Mouse (Mus musculus): Measurements from ENCODE around the gene Dgkh.

Dgkh gene

DNA sequence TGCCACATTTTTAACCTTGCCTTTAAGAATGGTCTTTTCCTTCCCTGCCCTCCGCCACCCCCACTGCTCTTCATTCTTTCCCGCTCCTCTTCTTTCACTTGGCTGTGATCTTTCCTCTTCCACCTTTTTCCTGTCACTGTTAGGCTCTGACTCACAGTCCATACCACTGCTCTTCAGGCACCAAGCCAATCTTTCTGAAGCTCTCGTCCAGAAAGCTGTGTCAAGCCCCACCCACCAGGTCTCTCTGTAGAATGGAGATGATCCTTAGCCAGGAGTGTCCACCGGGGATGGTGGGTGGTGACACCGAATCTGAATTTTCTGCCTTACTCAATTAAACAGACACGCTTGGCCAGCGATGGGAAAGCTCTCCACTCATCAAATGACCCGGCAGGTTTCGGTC, 58.0 kb downstream of the Dgkh start:
- DNase-seq (ENCODE audit: low spot score), result no peak

DNA sequence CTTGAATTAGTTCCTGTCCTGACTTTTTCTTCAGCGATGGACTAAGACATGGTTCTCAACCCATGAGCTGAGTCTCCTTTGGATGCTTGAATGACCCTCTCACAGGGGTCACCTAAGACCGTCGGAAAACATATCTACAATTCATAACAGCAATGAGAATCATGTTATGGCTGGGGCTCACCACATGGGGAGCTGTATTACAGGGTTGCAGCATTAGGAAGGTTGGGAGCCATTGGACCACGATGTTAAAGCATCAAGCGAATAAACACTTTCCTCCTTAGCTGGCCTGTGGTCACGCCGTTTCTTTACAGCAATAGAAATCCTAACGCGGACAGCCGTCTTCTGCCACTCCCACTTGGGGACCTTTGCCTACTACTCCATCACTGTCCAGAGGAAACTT, 62.6 kb downstream of the Dgkh start:
- no peak for DNase-seq (ENCODE audit: low spot score)

DNA sequence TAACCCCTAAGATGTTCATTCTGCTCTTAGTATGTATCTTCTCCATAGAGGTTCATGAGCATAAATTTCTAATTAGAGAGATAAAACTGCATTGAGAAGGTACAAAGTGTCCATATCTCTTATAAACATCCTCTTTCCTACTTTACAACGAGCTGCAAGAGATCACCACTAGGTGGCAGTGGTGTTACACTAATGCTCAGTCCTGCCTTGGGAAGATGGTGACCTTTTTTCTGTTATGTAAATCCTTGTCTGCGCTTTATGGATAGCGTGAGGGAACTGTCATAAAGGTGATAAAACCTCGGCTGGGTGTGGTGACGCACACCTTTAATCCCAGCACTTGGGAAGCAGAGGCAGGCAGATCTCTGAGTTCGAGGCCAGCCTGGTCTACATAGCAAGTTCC, 64.3 kb downstream of the Dgkh start:
- DNase-seq (ENCODE audit: low spot score), result peak; percentile 70

DNA sequence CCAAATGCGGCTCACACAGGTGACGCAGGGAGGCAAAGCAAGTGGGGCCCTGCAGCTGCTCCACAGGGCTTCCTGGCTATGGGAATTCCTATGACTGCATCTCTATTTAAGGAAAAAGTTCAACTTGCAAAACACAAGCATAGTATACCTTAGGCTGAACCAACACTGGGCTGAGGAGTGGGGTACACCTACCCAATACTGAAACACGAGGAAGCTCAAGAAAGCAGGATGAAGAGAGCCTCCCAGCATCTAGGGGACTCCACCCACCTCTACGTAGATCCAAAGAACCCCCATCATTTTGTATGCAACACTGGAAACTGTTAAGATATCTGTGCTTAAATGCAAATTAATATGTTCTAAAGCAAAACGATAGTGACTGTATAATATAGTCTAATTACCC, 64.8 kb downstream of the Dgkh start:
- no peak for DNase-seq (ENCODE audit: low spot score)

DNA sequence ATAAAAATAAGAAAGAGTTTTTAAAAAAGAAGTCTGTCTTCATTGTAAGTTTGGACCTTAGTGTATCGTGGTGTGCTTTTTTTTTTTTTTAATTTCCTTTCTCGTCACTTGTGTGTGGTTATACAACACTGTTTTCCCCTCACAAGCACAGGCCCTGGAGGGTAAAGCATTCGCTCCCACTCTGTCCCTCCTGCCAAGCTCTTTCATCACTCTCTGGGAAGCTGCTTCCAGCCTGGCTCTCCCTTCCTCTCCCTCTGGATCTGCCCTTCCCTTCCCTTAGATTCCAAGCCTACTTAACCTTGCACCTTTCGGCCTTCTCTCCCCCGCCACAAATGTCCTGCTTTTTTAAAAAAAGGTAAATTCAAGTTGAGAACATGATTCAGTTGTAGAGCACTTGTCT, 69.9 kb downstream of the Dgkh start:
- no peak for DNase-seq (ENCODE audit: low spot score)

DNA sequence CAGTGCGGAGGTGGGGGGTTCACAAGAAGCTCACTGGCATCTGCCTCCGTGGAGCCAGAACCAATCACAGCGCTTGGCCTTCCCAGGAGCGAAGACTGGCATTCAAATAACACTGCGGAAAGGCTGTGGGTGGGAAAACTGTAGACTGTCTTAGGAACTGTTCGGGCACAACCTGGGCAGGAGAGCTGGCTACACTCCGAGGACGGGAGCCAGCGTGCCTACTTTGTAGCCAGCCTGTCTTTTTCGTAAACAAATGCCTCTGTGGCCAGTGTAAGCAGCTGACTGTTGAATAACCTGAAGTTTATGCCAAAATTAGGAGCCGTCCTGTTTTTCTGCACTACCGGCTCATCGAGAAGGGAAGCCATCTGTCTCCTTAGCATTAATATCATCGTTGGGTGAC, 71.1 kb downstream of the Dgkh start:
- no peak for DNase-seq (ENCODE audit: low spot score)

DNA sequence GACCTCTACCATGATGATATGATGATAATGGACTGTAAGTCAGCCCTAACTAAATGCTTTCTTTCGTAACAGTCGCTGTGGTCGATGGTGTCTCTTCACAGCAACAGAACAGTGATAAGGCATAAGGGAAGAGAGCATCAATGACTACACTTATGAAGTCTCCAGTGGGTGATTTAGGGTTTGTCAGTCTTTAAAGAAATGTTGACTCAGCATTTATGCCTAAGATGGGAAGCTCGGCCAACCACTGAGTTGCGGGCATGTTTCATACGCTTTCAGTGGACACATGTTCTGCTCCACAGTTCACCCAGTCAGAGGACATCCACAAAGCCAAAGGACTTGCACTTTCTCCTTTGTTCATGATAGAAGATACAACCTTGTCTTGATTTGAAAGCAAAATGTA, 73.9 kb downstream of the Dgkh start:
- no peak for DNase-seq (ENCODE audit: low spot score)

DNA sequence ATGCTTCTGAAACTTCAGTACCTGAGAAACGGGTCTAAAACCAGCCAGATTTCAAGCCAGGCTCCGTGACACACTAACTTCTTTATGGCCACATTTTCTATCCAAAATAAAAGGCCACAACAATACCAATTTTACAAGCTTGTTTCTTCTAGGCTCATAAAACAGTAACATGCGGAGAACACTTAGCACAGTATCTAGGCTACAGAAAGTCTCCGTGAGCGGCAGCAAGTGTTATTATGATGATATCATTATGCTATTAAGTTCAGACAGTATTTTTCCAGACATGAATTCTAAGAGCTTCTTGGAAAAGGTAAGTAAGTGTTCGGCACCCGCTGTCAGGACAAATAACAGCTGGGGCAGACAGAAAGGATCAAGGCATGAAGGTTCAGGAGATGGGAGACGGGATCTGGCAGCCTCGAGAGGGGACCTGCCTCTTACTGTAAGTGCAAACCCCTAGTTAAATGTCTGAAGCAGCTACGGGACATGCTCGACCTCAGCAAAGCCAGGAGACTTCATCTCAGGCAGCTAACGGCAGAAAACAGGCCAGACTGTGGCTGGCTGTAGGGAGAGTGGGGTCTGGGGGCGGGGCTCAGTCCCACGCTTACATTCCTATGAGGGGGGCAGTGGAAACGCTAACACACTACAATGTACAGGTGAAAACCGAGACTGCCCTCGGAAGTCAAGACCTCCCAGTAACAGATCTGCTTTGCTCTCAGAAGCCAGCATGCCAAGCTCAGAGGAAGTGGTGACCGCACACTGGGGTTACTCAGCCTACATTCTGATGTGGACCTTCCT, 75.5 kb downstream of the Dgkh start:
- no peak for DNase-seq (ENCODE audit: low spot score)

DNA sequence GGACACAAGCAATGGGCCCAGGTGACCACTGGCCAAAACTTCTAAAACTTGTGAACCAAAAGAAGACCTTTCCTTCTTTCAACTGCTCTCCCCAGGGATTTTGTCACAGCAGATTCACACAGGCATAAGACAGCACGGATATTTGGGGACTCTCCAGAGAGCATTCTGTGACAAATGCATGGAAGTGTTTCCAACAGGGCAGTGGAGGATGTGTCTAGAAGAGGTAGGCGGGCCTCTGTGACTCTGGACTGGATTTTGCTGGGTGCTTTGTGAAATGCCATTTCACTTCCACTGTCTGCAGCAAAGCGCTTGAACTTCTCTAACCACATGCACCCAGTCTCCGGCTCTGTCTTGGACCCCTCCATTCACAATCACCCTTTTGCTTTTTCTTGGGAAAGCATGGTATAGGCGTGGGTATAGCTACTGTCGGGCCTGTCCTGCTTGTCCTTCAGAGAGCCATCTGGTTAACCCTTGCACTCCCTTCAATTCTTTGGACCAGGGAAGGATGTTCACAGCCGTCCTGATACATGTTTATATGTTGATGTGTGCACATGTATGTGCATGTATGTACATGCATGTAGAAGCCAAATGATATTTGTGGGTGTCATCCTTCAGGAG, 77.5 kb downstream of the Dgkh start:
- DNase-seq (ENCODE audit: low spot score), result no peak

DNA sequence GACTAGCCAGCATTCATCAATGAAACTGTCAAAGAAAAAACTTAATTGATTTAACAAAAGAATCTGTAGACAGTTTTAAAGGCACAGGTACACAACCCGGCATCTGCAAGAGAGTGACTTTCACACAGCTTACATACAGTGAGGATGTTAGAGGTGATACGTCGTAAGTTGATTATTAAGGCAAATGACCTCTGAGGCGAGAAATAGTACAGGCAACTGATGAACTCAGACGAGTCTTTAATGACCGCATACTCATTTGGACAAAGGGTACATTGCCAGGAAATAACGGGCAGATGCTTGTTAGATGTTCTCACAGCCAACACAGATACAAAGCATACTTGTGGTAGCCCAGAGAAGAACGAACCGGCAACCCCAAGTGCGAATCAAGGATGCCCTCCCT, 78.4 kb downstream of the Dgkh start:
- DNase-seq (ENCODE audit: low spot score), result no peak

DNA sequence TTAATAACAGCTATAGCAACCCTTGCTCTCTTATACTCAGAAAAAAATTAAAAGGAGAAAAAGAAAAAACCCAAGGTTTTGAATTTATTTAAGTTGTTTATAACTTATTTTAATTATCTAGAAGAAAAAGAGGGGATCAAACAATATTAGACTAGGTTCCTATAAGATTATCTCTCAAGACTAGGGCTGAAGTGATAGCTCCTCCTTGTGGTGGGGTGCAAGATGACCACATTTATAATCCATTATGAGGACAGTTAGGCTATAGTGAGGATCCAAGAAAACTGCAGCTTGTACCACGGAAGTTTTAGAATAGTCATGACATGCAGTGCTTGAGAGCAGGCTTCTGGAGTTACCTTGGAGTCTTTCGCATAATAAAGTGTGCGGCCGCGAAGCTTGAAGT, 79.2 kb downstream of the Dgkh start:
- DNase-seq (ENCODE audit: low spot score), result no peak

DNA sequence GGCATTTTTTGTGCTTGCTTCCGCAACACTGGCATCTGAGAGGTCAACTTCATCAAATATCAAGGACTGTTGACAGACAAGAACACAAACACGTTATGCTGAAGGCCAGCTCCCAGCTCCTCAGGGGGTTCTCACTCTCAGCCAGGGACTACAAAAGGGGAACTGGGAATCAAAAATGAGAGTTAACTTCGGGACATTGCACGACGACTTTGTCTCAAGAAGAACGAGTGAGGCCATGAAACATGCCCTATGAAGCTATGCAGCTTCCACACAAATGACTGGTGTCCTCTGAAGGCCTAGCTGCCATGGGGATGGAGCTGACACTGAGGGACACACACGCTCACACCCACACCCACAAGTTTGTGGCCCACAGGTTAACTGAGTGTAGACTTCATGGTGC, 80.9 kb downstream of the Dgkh start:
- DNase-seq (ENCODE audit: low spot score), result no peak

DNA sequence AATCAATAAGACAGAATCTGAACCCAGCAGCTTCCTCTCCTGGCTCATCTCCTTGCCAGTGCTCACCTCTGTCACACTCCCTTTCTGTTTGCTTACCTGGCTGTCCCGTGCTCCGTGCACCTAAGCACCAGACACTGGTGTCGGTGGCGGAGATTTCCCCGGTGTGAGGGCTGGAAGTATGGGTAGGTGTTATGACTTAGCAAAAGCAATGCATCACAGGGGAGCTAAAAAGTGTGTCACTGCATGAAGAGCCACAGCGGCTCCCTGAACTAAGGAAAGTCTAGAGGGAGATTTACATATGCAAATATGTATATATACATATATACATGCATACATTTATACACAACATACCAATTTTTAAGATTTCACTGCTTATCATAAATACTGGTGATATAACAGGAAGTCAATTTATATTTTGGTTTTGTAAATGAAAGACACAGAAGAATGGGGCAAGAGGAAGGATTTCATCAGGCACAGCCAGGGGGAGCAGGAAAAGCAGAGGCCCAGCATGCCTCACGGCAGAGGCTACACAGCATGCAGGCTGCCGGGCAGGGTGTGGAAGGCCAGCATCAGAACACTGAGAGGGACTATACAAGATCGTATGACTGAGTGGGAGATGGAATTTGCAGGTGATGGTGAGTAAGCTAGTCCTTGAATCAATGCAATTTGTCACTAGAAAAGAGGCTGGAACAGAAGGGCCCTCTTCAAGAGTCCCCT, 82.0 kb downstream of the Dgkh start:
- DNase-seq (ENCODE audit: low spot score), result no peak

DNA sequence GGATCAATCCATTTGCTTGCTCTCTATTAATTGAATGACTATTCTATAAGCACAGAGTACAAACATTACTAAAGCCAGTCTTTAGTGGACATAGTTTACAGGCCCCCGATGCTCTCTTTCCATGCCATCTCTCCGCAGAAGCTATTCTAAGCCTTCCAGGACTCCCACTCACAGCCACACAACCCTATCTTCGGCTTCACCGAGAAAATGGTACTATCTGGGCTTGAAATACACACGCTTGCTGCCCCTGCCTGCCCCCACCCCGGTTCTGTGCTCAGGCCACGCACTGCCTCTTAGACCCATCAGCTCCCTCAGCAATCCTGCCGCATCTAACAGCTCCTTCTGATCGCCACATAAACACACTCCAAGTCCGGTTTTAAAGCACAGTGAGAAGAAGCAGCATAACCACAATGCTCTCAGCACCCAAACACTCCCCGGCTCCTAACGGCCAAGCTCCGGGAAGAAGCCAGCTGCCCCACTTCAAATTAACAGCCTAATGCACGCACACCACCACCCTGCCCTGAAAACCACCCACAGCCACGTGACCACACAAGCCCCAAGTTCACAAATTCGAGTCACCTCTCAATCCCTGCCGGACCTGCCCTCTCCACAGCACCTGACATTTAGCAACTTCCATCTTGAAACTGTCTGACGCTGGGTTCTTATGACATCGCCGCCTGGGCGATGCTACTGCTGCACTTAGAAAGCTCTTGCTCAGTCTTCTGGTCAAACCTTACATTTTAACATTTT, 82.9 kb downstream of the Dgkh start:
- no peak for DNase-seq (ENCODE audit: low spot score)

DNA sequence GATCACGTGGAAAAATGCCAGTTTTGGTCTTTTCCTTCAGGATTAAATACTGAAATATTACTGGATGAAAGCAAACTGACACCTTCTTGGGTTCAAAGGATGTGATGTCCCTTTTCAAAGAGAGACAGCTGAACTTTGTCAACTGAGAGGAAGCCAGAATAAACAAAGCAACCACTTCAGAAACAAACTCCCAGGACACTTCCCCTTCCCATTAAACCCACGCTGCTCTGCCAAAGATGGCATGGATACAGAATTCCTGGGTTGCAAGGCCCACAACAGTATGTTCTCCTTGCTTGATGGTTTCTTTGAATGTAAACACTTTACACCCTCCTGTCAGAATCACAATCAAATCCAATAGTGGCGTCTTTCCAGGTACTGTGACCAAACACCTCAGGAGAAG, 87.0 kb downstream of the Dgkh start:
- no peak for DNase-seq (ENCODE audit: low spot score)

DNA sequence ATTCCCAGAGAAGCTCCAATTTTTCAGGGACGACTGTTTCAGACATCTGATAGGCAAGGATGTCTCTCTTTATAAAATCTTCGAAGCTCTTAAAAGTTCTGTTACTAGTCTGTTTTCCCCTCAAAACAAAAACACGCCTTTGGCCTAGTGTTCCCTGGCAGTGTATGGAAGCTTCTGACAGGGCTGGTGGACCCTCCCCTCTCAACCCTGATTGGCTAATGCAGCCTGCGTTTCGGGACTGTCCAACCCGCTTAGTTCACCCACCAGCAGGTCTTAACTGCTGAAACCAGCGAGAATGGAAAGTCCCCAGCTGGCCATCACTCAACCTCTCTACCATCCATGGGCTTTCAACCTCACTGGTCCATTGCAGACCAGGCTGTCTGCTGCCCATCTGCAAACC, 91.3 kb downstream of the Dgkh start:
- no peak for DNase-seq (ENCODE audit: low spot score)

DNA sequence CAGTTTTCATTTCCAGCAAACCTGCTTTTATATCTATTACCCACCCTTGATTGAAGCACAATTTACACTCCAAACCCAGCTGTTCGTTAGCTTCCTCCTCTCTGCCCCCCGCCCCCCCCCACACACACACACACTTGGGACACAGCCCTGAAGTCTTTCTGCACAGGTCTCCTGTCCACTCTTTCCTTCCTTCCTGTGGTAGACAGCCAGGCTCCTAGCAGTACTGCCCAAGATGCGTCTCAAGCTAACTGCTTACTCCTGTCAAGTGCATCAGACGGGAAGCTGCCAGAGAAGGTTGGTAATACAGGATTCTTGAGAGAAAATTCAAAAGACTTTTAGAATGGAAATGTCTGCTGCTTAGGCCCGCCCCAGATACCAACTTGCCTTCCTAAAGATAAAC, 92.9 kb downstream of the Dgkh start:
- no peak for DNase-seq (ENCODE audit: low spot score)

DNA sequence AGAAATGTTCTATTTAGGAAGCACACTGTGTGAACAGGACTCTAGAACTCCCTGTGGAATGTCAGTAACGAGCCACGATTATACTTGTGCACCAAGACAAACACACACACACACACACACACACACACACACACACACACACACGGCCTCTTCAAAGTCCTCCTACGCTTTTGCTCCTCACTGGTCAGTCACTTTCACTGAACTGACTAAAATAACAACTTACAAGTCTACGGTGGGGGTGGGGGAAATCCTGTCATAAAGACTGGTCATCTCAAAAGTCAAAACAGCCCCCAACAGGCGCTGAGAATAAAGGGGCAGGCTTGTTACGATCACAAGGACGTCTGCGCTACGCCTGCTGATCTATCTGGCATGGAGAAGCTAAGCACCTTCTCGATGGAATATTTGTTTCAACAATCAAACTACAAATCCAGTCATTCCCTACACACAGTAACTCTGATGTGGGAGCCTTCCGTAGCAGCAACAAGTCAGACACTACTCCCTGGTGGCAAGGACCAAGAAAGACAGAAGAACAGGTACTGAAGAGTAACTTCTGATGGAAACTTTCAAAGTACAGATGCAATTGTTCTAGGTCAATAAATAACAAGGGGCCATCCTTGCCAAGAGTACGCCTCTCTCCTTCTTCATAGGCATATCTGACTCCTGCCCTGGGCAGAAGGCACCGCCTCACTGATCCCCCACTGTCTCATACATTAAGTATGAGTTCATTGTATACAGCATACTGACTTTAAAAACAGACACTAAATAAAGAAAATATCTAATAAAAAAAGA, 96.8 kb downstream of the Dgkh start:
- DNase-seq (ENCODE audit: low spot score), result no peak

DNA sequence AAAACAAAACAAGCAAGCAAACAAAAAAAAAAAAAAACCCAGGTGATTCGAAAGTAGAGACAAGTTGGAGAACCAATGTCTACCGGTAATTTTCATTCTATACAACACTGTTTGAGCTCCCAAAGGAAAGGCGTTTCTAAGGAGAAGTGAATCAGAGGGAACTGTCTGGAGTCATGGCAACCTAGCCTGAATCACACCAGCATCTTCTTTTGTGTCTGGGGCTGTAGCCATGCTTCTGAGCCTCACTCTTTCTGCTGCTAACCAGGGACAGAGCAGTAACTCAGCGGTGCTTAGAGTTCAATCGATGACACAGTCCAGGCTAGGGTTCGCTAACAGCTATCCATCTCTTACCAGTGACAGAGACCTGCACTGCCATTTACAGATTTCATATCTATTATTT, 99.8 kb downstream of the Dgkh start:
- DNase-seq (ENCODE audit: low spot score), result no peak

DNA sequence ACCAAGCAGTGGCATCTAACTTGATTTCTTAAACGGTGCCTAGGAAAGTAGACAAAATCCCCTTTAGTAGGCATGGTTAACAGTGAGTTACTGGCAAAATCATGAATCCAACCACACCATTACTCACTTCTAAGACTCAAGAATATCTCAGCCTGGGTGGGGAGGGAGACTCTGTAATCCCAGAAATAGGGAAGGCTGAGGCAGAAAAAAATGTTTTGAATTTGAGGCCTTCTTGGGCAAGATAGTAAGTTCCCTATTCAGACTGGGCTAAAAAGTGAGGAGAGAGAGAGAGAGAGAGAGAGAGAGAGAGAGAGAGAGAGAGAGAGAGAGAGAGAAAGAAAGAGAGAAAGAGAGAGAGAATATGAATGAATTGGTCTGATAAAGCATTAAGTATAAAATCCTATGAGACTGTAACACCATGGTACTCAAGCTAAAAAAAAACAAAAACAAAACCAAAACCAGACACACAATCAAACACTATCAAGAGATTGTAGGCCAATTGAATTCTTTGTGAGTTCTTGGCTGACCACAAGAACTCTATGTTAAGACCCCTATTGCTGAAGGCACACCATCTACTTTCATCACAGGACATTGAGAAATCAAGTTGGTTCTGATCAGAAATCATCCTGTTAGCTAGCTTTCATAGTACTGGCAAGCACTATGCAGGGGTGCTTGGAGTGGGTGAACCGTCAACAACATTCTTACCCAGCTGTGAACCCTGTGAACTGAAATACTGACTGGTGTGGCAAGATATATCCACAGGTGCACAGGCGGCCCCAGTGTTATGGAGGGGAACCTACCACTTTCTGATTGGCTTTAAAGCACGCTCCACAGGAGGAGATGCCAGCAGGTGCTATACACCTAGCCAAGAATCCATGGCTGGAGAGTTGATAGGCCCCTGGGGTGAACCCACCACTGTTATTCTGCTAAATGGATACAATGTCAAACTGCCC, 101.4 kb downstream of the Dgkh start:
- no peak for DNase-seq (ENCODE audit: low spot score)
